Comparison of ENCODE assay signal across 9 mouse cellular contexts in the genomic region with DNA sequence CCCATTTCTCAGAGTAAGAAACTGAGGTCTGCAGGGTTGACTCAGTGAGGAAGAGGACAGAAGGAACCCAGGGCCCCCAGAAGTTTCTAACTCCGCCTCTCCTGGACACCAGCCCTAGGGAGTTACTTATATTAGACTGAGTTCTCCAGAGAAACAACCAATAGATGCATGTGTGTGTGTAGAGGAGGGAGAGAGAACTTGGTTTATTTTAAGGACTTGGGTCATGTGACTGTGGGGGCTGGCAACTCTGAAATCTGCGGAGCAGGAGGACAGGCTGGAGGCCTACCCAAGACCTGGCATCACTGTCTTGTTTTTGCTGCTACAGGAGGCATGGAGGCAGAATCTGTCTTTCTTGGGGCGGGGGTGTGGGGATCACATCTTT. TPM values are rescaled to one million over a fixed set of nuclear protein-coding genes. Genes with fewer than 3 reads are reported as not detected.
A peak's percentile ranks its signal among the peaks of the same experiment; 100 is the strongest.
DNase-seq lines count a peak whose midpoint lies in the region; ATAC-seq and TF ChIP-seq lines count a peak whose summit lies in the region.
"Had no signal": no experiment of that assay in that cellular context is flagged by ENCODE, and none has a peak within 500 bp of the region (broad histone marks: within the 10 kb centered on the region; RNA-seq: fewer than 3 reads in every experiment).

No protein-coding gene starts in this region.

- peak overlapping the region; percentile 33; the same call in 1 of the 2 replicates for H3K27ac ChIP-seq in layer of hippocampus, adult 2 months
- H3K27ac ChIP-seq in stomach, embryonic 15.5 days: no peak overlapping the region
- H3K27ac ChIP-seq in midbrain, embryonic 16.5 days (ENCODE audit: low read length): no peak overlapping the region

- H3K4me2 ChIP-seq in stomach, embryonic 15.5 days: no peak overlapping the region
- H3K4me2 ChIP-seq in midbrain, embryonic 16.5 days (ENCODE audit: low read length): no peak overlapping the region

- H3K9me3 ChIP-seq in stomach, embryonic 15.5 days: no peaks in the 10 kb centered on the region
- H3K9me3 ChIP-seq in midbrain, embryonic 16.5 days (replicated peaks; ENCODE audit: control insufficient read depth, low read length, poor library complexity, severe bottlenecking): no peaks in the 10 kb centered on the region

- WGBS in stomach, embryonic 15.5 days: 77% methylated on average over 3 of the region's 3 CpGs
- 90% methylated on average over 3 of the region's 3 CpGs for WGBS in midbrain, embryonic 16.5 days

- no peaks in the 10 kb centered on the region for H3K27me3 ChIP-seq in stomach, embryonic 15.5 days (replicated peaks)
- no peaks in the 10 kb centered on the region for H3K27me3 ChIP-seq in midbrain, embryonic 16.5 days (ENCODE audit: control insufficient read depth, insufficient read depth, low read depth, low read length)

- H3K9ac ChIP-seq in stomach, embryonic 15.5 days: no peak overlapping the region
- no peak overlapping the region for H3K9ac ChIP-seq in midbrain, embryonic 16.5 days (ENCODE audit: low read depth, low read length)

- H3K36me3 ChIP-seq in stomach, embryonic 15.5 days: no peaks in the 10 kb centered on the region
- no peaks in the 10 kb centered on the region for H3K36me3 ChIP-seq in midbrain, embryonic 16.5 days (ENCODE audit: control insufficient read depth, insufficient read depth, low read length)

- peaks cover 14% of the 10 kb centered on the region for H3K4me1 ChIP-seq in stomach, embryonic 15.5 days
- 0 out of 2 replicates have a peak, but pooled peaks cover 2% of the 10 kb centered on the region for H3K4me1 ChIP-seq in midbrain, embryonic 16.5 days (ENCODE audit: control insufficient read depth, insufficient read depth, low read length)

- peak in 1 of 2 experiments; percentile 37 for DNase-seq in layer of hippocampus, adult 2 months (ENCODE audit: low spot score in 2 of 2)
- DNase-seq in layer of hippocampus, adult 11-12 months (ENCODE audit: low spot score): no peak
- DNase-seq in heart, adult 8-10 months (ENCODE audit: low spot score): peak; percentile 58
- peak; percentile 45 for DNase-seq in kidney, postnatal 14 days
- DNase-seq in ovary, postnatal 14 days (ENCODE audit: low spot score): no peak
- DNase-seq: liver had no signal

- no peak overlapping the region for H3K4me3 ChIP-seq in layer of hippocampus, adult 2 months
- no peak overlapping the region for H3K4me3 ChIP-seq in stomach, embryonic 15.5 days (replicated peaks)
- no peak overlapping the region for H3K4me3 ChIP-seq in midbrain, embryonic 16.5 days (ENCODE audit: low read depth, low read length)

- 0 out of 2 replicates have a peak, but pooled peaks have one; percentile 42 for ATAC-seq in stomach, embryonic 15.5 days (ENCODE audit: insufficient read depth, low FRiP score, low read depth)
- no peak for ATAC-seq in monocyte, adult 5-6 weeks (replicated peaks; ENCODE audit: insufficient number of reproducible peaks, low FRiP score, low TSS enrichment, poor library complexity, severe bottlenecking)
- ATAC-seq in midbrain, embryonic 16.5 days: no peak

- TF ChIP-seq CTCF in layer of hippocampus, adult 2 months (conservative IDR thresholded peaks at IDR 0.05): no peak

RNA-seq across cellular contexts. Expression of a gene that starts 11.5 kb away (rescaled TPM):
- 1 to 10 TPM; 7.3 to 7.6 TPM for total RNA-seq in layer of hippocampus, adult 2 months (2021)
- 1 to 10 TPM; 3.1 to 4.5 (median 3.7) TPM for total RNA-seq in heart, adult 8-10 months (2022)
- 10.0 and 10.5 TPM in 2 replicates for polyA plus RNA-seq in stomach, embryonic 15.5 days (2015; fragmentation: Nextera tagmentation; extraction: Ambion mirVana)
- total RNA-seq in monocyte, adult 5-6 weeks (2017): 1.3 to 6.4 TPM (median 4.1 TPM) in 3 replicates
- polyA plus RNA-seq in midbrain, embryonic 16.5 days (2015; fragmentation: Nextera tagmentation; extraction: Ambion mirVana): 10.0 and 10.2 TPM in 2 replicates

RNA-seq across cellular contexts. Expression of a gene that starts 11.6 kb away (rescaled TPM):
- 10 to 100 TPM; 15.8 to 16.5 TPM for total RNA-seq in layer of hippocampus, adult 2 months (2021)
- total RNA-seq in heart, adult 8-10 months (2022): 1 to 10 TPM; 5.1 to 5.9 (median 5.7) TPM
- polyA plus RNA-seq in stomach, embryonic 15.5 days (2015; fragmentation: Nextera tagmentation; extraction: Ambion mirVana): 47.0 and 50.6 TPM in 2 replicates
- total RNA-seq in monocyte, adult 5-6 weeks (2017): 11.6 to 45.4 TPM (median 31.4 TPM) in 3 replicates
- polyA plus RNA-seq in midbrain, embryonic 16.5 days (2015; fragmentation: Nextera tagmentation; extraction: Ambion mirVana): 20.4 and 20.6 TPM in 2 replicates

Comparison
In these comparisons a context has a peak if more than half of its experiments do, and no peak if none do; other contexts are left out.
1. DNase-seq: peak in heart, adult 8-10 months (single experiment) and kidney, postnatal 14 days (single experiment); none in layer of hippocampus, adult 11-12 months (single experiment) and ovary, postnatal 14 days (single experiment).